Mouse (Mus musculus) left cerebral cortex, postnatal 4 days (tissue): Measurements from ENCODE around the gene Lexm. TPM values are rescaled to one million over a fixed set of nuclear protein-coding genes. Genes with fewer than 3 reads are reported as not detected.
A peak's percentile ranks its signal among the peaks of the same experiment; 100 is the strongest.

ENCODE experiments used
- DNase-seq: peaks from one replicate; pipeline ENCODE4 v3.0.0-alpha.2; 2022
- intact Hi-C: fragments of 180-260 bp; cut with DNase I; formaldehyde crosslinking; loops from one replicate; pipeline ENCODE4 v1.15.1; 2025
- total RNA-seq, 2 experiments: library from RNA; stranded (reverse); gene quantifications; 2 replicates each; pipeline ENCODE4 v1.2.3; 2021

Lexm gene
- under 1 TPM in 1 of 2 experiments, not detected in 1; 0.22 TPM for total RNA-seq

GRCm38 (mm10) chr4:106617056-106617455, at the start of gene Lexm:
Gene Lexm (minus strand): TSS chr4:106617241.
- intact Hi-C loops, result loop anchor here (5.0 to 10.0 kb wide), 2 partner anchors 90 to 218 kb away; no protein-coding TSS in a partner anchor
- no peak for DNase-seq

DNA sequence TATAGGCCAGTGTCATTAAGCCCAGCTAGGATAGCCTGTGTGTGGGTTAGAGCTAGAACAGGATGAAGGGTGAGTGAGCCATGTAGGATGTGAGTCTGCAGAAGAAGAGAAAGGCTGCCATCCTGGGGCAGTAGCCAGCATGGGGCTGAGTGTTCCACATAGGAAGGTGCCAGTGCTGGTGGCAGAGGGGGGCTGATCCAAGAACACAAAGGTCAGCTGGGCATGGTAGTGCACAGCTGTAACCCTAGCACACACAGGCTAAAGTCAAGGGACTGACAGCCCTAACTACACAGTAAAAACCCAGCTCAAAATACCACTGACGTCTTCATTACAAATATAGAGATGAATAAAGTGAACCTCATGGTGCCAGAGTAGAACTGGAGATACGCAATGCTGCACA, 49.5 kb upstream of the Lexm start:
- no peak for DNase-seq
- intact Hi-C loops, result no loop called here

DNA sequence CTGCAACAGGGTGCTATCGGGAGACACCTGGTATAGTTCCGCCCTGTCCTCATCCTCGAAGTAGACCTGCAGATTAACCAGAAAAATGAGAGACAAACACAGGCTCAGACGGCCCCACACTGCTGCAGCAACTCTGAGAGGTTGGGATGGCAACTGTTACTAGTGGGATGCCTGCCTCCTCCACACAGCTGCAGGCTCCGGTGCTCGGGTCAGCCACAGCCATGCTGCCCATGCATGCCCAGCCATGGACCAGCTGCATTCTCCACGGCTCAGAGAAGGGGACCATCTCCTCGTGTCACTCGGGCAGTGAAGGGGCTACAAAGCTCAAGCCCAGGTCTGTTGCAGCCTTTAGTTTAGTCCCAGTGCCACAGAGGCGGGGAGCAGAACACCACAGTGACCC, 48.6 kb upstream of the Lexm start:
- intact Hi-C loops, result no loop called here
- no peak for DNase-seq

GRCm38 (mm10) chr4:106665269-106665668, 48.2 kb upstream of the Lexm start:
- intact Hi-C loops, result no loop called here
- no peak for DNase-seq

DNA sequence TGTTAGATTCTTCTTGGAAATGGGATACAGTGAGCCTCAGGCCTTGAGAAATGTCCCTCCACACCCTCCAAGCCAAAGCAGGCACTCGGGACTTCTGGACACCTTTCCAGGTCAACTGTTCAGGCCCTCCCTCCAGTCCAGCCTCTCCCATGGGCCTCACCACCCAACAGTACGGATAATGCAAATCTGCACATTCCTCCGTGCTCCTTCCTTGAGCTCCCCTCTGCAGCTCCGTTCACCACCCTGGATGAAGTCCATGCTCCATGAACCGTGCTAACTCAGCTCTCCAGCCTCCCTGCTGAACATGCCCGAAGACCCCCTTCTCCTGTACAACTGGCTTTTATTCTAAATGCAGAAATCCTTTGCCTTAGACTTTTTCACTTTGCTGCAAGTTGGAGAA, 47.7 kb upstream of the Lexm start:
- intact Hi-C loops, result no loop called here
- DNase-seq, result no peak

- intact Hi-C loops, result no loop called here
Observed at GRCm38 (mm10) chr4:106663956-106664470, 47.0 kb upstream of the Lexm start.

GRCm38 (mm10) chr4:106655681-106656080, 38.6 kb upstream of the Lexm start:
- intact Hi-C loops, result no loop called here
- no peak for DNase-seq

More at GRCm38 (mm10) chr4:106663956-106664470, 47.0 kb upstream of the Lexm start:
- DNase-seq, result no peak

GRCm38 (mm10) chr4:106653051-106653450, 36.0 kb upstream of the Lexm start:
- intact Hi-C loops, result no loop called here
- DNase-seq, result no peak

- intact Hi-C loops, result no loop called here
- DNase-seq, result no peak
Observed at GRCm38 (mm10) chr4:106652546-106652945, 35.5 kb upstream of the Lexm start.

GRCm38 (mm10) chr4:106650833-106651527, 33.9 kb upstream of the Lexm start, which contains the start of gene Pars2:
Gene Pars2 (plus strand): TSS chr4:106651069.
- intact Hi-C loops, result no loop called here
- peak; percentile 99 for DNase-seq

DNA sequence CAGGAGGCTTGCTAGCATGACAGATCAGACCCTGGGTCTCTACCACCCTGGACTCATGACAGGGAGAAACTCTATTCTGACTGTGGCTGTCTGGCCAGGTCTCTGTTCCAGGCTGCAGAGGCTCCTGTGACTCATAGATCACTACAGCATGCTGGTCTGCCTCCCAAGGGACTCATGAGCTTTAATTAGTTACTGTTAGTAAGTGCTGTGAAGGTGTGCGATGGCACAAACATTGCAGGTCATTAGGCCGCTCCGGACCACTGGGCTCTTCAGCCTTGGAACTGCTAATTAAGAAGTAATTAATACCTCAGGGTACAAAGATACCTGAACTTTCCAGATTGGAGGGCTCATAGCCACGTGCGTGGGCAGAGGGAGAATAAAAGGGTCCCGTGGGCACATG, 30.1 kb upstream of the Lexm start:
- no peak for DNase-seq
- intact Hi-C loops, result no loop called here

DNA sequence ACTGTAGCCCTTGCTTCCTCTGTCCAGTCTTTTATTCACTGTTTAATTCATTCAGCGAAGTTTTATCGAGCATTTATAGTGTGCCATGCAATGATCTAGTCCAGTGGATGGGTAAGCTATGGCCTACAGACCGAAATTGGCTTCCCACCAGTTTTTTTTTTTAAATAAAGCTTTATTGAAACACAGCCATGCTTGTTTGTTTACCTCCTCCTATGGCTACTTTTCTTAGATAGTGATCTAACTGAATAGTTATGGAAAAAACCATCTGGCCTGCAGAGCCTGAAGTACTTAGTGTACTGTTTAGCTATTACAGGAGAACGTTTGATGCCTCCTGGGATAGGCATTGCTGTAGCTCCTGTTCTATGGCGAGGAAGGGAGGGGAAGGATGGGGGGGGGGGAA, 28.8 kb upstream of the Lexm start:
- intact Hi-C loops, result no loop called here
- DNase-seq, result no peak

- intact Hi-C loops, result no loop called here
- DNase-seq, result no peak
Observed at GRCm38 (mm10) chr4:106644218-106644610, 27.2 kb upstream of the Lexm start.

- no peak for DNase-seq
- intact Hi-C loops, result no loop called here
Observed at GRCm38 (mm10) chr4:106643483-106644217, 26.6 kb upstream of the Lexm start.

- intact Hi-C loops, result no loop called here
- DNase-seq, result peak; percentile 65
Observed at GRCm38 (mm10) chr4:106634086-106634479, 17.0 kb upstream of the Lexm start.

GRCm38 (mm10) chr4:106633281-106634085, 16.4 kb upstream of the Lexm start:
- intact Hi-C loops, result no loop called here
- DNase-seq, result peak; percentile 50

DNA sequence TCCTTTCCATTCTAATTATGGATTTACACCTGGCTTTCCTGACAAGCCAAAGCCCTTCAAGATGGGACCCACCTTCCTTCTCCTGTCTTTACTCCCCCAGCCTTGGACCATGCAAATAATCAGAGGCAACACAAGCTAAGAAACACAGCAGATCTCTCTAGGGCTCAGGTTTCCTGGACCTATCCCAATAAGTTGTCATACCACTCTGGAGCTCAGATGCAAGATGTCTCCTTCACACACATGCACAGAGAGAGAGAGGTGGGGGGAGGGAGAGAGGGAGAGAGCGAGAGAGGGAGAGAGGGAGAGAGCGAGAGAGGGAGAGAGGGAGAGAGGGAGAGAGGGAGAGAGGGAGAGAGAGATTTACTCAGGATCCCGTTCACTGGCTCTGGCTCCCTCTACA, 15.3 kb upstream of the Lexm start:
- no peak for DNase-seq
- intact Hi-C loops, result no loop called here

GRCm38 (mm10) chr4:106630333-106631220, 13.5 kb upstream of the Lexm start:
- DNase-seq, result peak; percentile 80
- intact Hi-C loops, result loop anchor here (1.0 kb wide), 1 partner anchor 78 kb away; no protein-coding TSS in a partner anchor

DNA sequence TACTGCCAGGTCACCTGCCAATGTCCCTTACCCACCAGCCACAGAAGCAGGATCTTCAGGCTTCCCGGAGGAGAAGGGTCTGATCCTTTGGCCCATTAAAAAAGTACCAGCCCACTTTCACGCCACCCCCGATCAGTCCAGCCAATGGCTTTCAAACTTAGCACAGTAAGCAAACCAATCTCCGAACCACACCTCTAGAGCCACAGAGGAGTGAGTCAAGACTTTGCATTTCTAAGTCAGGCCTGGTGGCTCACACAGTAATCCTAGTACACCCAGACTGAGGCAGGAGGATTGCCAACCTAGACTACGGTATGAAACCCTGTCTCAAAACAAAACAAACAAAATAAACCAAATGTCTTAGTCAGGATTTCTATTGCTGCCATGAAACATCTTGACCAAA, 12.3 kb upstream of the Lexm start:
- intact Hi-C loops, result no loop called here
- no peak for DNase-seq
